Mouse (Mus musculus): ENCODE results near the gene Kcnh7. TPM values are rescaled to one million over a fixed set of nuclear protein-coding genes. Genes with fewer than 3 reads are reported as not detected.
A peak's percentile ranks its signal among the peaks of the same experiment; 100 is the strongest.
"Not testable (repeated sequence)": the region's sequence is repeated elsewhere in the genome, so short reads cannot be mapped to it uniquely, and the experiment has no call there.

Kcnh7 gene
- polyA plus RNA-seq, 1 experiment from 2014 or later = 3.1 TPM

DNA sequence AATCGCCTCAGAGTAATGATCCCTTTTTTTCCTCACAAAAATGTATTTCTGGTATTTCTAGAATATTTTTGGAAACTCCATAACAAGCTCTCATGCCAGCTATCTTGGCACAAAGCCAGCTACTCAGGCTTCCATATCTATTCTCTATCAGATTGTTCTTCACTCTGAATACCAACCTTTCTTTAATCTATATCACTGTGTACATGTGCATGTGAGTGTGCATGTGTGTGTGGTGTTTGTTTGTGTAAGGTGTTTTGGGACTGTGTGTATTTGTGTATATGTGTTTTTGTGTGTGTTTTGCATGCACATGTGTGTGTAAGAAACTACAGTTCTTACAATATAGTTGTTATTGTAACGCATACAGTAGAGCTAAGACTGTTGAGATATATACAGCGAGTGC lies 377.2 kb downstream of the Kcnh7 start:
- no peak overlapping the region for H3K4me2 ChIP-seq (replicated peaks)
- peaks cover 12% of the 10 kb centered on the region; the same call in 1 of the 2 replicates for H3K4me1 ChIP-seq
- peak; percentile 52 for ATAC-seq (ENCODE audit: low FRiP score, low read depth)
- no peak overlapping the region for H3K9ac ChIP-seq (replicated peaks)
- no peak overlapping the region for H3K4me3 ChIP-seq
- H3K9me3 ChIP-seq = no peaks in the 10 kb centered on the region
- 88% methylated on average over 3 of the region's 3 CpGs for WGBS
- H3K27ac ChIP-seq (replicated peaks) = peak overlapping the region; percentile 61; the same call in 1 of the 2 replicates
- H3K36me3 ChIP-seq = no peaks in the 10 kb centered on the region
- no peaks in the 10 kb centered on the region for H3K27me3 ChIP-seq

- no peak overlapping the region for H3K9ac ChIP-seq (replicated peaks)
- H3K27ac ChIP-seq (replicated peaks) = no peak overlapping the region
- H3K36me3 ChIP-seq = no peaks in the 10 kb centered on the region
- 59% methylated on average over 1 of the region's 1 CpGs for WGBS
- H3K4me3 ChIP-seq = no peak overlapping the region
- H3K9me3 ChIP-seq = no peaks in the 10 kb centered on the region
- no peak overlapping the region for H3K4me2 ChIP-seq (replicated peaks)
- peaks cover 12% of the 10 kb centered on the region; the same call in 1 of the 2 replicates for H3K4me1 ChIP-seq
- H3K27me3 ChIP-seq = no peaks in the 10 kb centered on the region
- ATAC-seq (ENCODE audit: low FRiP score, low read depth) = no peak
Observed at GRCm38 (mm10) chr2:62804030-62804429, 380.1 kb downstream of the Kcnh7 start.

GRCm38 (mm10) chr2:62784460-62785038 lies 399.5 kb downstream of the Kcnh7 start:
- Histone ChIP-seq H3K27me3 (no peaks in the 10 kb centered on the region), H3K4me1 (no peaks in the 10 kb centered on the region), H3K4me3 (no peak overlapping the region), H3K36me3 (no peaks in the 10 kb centered on the region), H3K9ac (replicated peaks) (no peak overlapping the region), H3K27ac (replicated peaks) (no peak overlapping the region), H3K9me3 (no peaks in the 10 kb centered on the region), H3K4me2 (replicated peaks) (no peak overlapping the region)
- 55% methylated on average over 2 of the region's 2 CpGs for WGBS
- no peak; the same call in 1 of the 2 replicates for ATAC-seq (ENCODE audit: low FRiP score, low read depth)

DNA sequence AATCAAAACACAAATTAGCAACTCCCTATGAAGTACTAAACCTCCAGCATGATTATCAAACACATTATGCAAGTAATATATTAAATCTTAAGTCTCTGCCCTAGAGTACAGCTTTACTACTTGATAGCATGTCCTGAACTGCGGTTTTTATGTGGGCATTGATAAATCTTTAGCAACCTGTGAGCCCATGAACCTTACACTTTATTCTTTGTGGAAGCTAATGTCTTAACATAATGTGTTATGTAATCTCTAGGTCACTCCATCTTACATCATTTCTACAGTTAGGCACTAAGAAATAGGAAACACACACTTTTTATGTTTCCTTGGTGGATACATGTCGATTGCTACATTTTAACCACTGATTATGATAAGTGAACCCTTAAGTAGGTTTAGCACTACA lies 437.8 kb downstream of the Kcnh7 start:
- no peak for ATAC-seq (ENCODE audit: low FRiP score, low read depth)
- Histone ChIP-seq H3K4me3 (no peak overlapping the region), H3K4me1 (no peaks in the 10 kb centered on the region), H3K4me2 (replicated peaks) (no peak overlapping the region), H3K9me3 (no peaks in the 10 kb centered on the region), H3K9ac (replicated peaks) (no peak overlapping the region), H3K27me3 (no peaks in the 10 kb centered on the region), H3K27ac (replicated peaks) (no peak overlapping the region), H3K36me3 (no peaks in the 10 kb centered on the region)
- WGBS = 87% methylated on average over 2 of the region's 2 CpGs

DNA sequence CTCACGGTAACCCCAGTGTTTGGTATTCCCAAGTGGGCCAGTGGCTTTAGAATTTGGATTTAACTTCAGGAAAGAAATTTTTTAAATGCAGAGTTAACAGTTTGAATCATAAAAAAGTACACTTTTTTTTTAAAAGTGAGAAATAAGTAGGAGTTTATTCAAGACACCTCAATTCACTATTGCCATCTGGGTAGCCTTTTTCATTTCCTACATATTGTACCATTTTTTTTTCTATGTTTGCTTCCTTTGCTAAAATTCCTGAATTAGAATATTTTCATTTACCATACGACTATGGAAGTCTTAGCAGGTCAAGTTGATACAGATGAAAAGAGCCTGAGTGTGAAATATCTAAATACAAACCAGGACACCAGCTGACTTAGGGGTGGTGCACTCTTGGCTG lies 441.0 kb downstream of the Kcnh7 start:
- Histone ChIP-seq H3K9me3 (no peaks in the 10 kb centered on the region), H3K36me3 (no peaks in the 10 kb centered on the region), H3K4me2 (replicated peaks) (no peak overlapping the region), H3K4me1 (no peaks in the 10 kb centered on the region), H3K9ac (replicated peaks) (no peak overlapping the region), H3K27me3 (no peaks in the 10 kb centered on the region), H3K27ac (replicated peaks) (no peak overlapping the region), H3K4me3 (no peak overlapping the region)
- WGBS = 76% methylated on average over 2 of the region's 2 CpGs
- no peak for ATAC-seq (ENCODE audit: low FRiP score, low read depth)

- H3K9me3 ChIP-seq = no peaks in the 10 kb centered on the region
- H3K4me2 ChIP-seq (replicated peaks) = no peak overlapping the region
- H3K36me3 ChIP-seq = no peaks in the 10 kb centered on the region
- no peaks in the 10 kb centered on the region for H3K27me3 ChIP-seq
- H3K27ac ChIP-seq (replicated peaks) = no peak overlapping the region
- H3K4me3 ChIP-seq = no peak overlapping the region
- 76% methylated on average over 1 of the region's 1 CpGs for WGBS
- no peaks in the 10 kb centered on the region for H3K4me1 ChIP-seq
- ATAC-seq (ENCODE audit: low FRiP score, low read depth) = no peak
- no peak overlapping the region for H3K9ac ChIP-seq (replicated peaks)
Observed at GRCm38 (mm10) chr2:62730671-62731070, 453.4 kb downstream of the Kcnh7 start.

GRCm38 (mm10) chr2:62727732-62728131 lies 456.4 kb downstream of the Kcnh7 start:
- ATAC-seq (ENCODE audit: low FRiP score, low read depth) = no peak
- Histone ChIP-seq H3K36me3 (no peaks in the 10 kb centered on the region), H3K27ac (replicated peaks) (no peak overlapping the region), H3K27me3 (no peaks in the 10 kb centered on the region), H3K4me2 (replicated peaks) (no peak overlapping the region), H3K4me3 (no peak overlapping the region), H3K9ac (replicated peaks) (no peak overlapping the region), H3K9me3 (no peaks in the 10 kb centered on the region), H3K4me1 (no peaks in the 10 kb centered on the region)
- 93% methylated on average over 2 of the region's 2 CpGs for WGBS

DNA sequence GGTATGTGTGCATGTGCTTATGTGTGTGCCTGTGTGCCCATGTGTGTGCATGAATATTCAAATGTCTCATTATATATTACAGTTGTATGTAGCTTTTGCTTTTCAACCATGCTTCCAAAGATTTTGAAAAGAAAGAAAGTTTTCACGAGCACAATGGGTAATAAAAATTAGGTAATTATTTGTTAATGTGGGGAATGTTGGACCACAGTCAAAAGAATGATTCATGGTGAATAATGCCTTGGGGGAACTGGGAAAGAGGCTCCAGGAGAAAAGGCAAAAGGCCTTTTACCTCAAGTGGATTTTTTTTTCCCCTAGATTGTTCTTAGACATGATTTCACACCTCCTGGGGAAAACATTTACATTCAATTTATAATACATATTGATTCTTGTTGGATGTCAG lies 458.1 kb downstream of the Kcnh7 start:
- Histone ChIP-seq H3K36me3 (no peaks in the 10 kb centered on the region), H3K4me3 (no peak overlapping the region), H3K27me3 (no peaks in the 10 kb centered on the region), H3K9ac (replicated peaks) (no peak overlapping the region), H3K4me2 (replicated peaks) (no peak overlapping the region), H3K4me1 (no peaks in the 10 kb centered on the region), H3K9me3 (no peaks in the 10 kb centered on the region), H3K27ac (replicated peaks) (no peak overlapping the region)
- 64% methylated on average over 1 of the region's 1 CpGs for WGBS
- ATAC-seq (ENCODE audit: low FRiP score, low read depth) = no peak

DNA sequence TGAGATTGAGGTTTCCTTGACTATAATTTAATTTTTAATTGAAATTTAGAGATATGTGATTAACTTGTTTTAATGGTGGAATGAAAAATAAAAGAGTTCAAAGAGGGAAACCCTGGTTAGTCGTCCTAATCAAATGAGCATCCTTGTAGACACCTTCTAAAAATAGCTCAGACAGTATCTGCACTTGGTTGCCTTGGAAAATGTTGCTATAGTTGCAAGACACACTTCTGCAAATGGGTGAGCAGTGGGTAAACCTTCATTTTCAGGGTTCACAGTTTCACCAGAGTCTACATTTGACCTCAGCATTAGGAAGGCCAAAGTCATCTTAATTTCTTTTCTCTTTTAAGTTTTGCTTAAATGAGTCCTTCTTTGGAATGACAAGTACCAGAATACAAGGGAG lies 465.7 kb downstream of the Kcnh7 start:
- Histone ChIP-seq H3K9me3 (no peaks in the 10 kb centered on the region), H3K4me3 (no peak overlapping the region), H3K27ac (replicated peaks) (no peak overlapping the region), H3K36me3 (no peaks in the 10 kb centered on the region), H3K9ac (replicated peaks) (no peak overlapping the region), H3K4me2 (replicated peaks) (no peak overlapping the region), H3K27me3 (no peaks in the 10 kb centered on the region), H3K4me1 (no peaks in the 10 kb centered on the region)
- ATAC-seq (ENCODE audit: low FRiP score, low read depth) = no peak
- WGBS = 53% methylated on average over 1 of the region's 1 CpGs

GRCm38 (mm10) chr2:62717270-62717669 lies 466.8 kb downstream of the Kcnh7 start:
- Histone ChIP-seq H3K4me1 (no peaks in the 10 kb centered on the region), H3K9ac (replicated peaks) (no peak overlapping the region), H3K9me3 (no peaks in the 10 kb centered on the region), H3K27ac (replicated peaks) (no peak overlapping the region), H3K4me2 (replicated peaks) (no peak overlapping the region), H3K36me3 (no peaks in the 10 kb centered on the region), H3K4me3 (no peak overlapping the region), H3K27me3 (no peaks in the 10 kb centered on the region)
- WGBS = 85% methylated on average over 6 of the region's 6 CpGs
- ATAC-seq (ENCODE audit: low FRiP score, low read depth) = no peak

GRCm38 (mm10) chr2:62715260-62715659 lies 468.8 kb downstream of the Kcnh7 start:
- Histone ChIP-seq H3K4me3 (no peak overlapping the region), H3K9me3 (no peaks in the 10 kb centered on the region), H3K27me3 (no peaks in the 10 kb centered on the region), H3K4me1 (no peaks in the 10 kb centered on the region), H3K27ac (replicated peaks) (no peak overlapping the region), H3K9ac (replicated peaks) (no peak overlapping the region), H3K4me2 (replicated peaks) (no peak overlapping the region), H3K36me3 (no peaks in the 10 kb centered on the region)
- WGBS = 89% methylated on average over 4 of the region's 4 CpGs
- no peak for ATAC-seq (ENCODE audit: low FRiP score, low read depth)

- H3K4me3 ChIP-seq; H3K36me3 ChIP-seq; H3K4me1 ChIP-seq; H3K9ac ChIP-seq (replicated peaks); H3K4me2 ChIP-seq (replicated peaks); H3K9me3 ChIP-seq; H3K27ac ChIP-seq (replicated peaks); ATAC-seq (ENCODE audit: low FRiP score, low read depth); H3K27me3 ChIP-seq: not testable (repeated sequence)
- 93% methylated on average over 4 of the region's 4 CpGs for WGBS
Observed at GRCm38 (mm10) chr2:62714362-62714761, 469.7 kb downstream of the Kcnh7 start.

- no peak overlapping the region for H3K9ac ChIP-seq (replicated peaks)
- H3K9me3 ChIP-seq = no peaks in the 10 kb centered on the region
- H3K27me3 ChIP-seq = no peaks in the 10 kb centered on the region
- no peak overlapping the region for H3K27ac ChIP-seq (replicated peaks)
- WGBS = 71% methylated on average over 1 of the region's 1 CpGs
- no peaks in the 10 kb centered on the region for H3K4me1 ChIP-seq
- no peaks in the 10 kb centered on the region for H3K36me3 ChIP-seq
- no peak overlapping the region for H3K4me3 ChIP-seq
- no peak overlapping the region for H3K4me2 ChIP-seq (replicated peaks)
- ATAC-seq (ENCODE audit: low FRiP score, low read depth) = no peak
Observed at GRCm38 (mm10) chr2:62709633-62710032, 474.5 kb downstream of the Kcnh7 start.
